Mouse (Mus musculus) CD4-positive, CD25-positive, alpha-beta regulatory T cell, adult 4 months (primary cell): Measurements from ENCODE around the gene Ormdl1. TPM values are rescaled to one million over a fixed set of nuclear protein-coding genes. Genes with fewer than 3 reads are reported as not detected.

Experiments
- polyA plus RNA-seq, 2 experiments: library from polyadenylated mRNA; unstranded; fragments of 100-300 nt; shearing (Covaris generic); gene quantifications; one replicate each; pipeline ENCODE4 v1.2.1; 2017

Ormdl1 gene
- polyA plus RNA-seq, 2 experiments from 2014 or later, result 64.5 to 73.5 TPM

Other genes with a start within 250 kb of the Ormdl1 start
- under 1 TPM in 1 of 2 experiments, not detected in 1; 0.23 TPM for gene Mstn, start 235.5 kb upstream of the Ormdl1 start, polyA plus RNA-seq
- not detected for gene 1700019A02Rik, start 109.5 kb upstream of the Ormdl1 start, polyA plus RNA-seq
- gene Pms1, start 77 bp upstream of the Ormdl1 start, polyA plus RNA-seq, result 10 to 100 TPM; 31.7 to 34.9 TPM
- 1 to 10 TPM in 1 of 2 experiments, not detected in 1; 6.5 TPM for gene Gm28778, start within 50 bp of the Ormdl1 start, polyA plus RNA-seq
- gene Osgepl1, start 16.5 kb downstream of the Ormdl1 start, polyA plus RNA-seq, result 10 to 100 TPM; 18.2 to 18.9 TPM
- gene Asdurf, start 55.5 kb downstream of the Ormdl1 start, polyA plus RNA-seq, result 10 to 100 TPM in 1 of 2 experiments, 1 to 10 TPM in 1; 8.9 to 11.2 TPM
- under 1 TPM; 0.52 to 0.98 TPM for gene Gm28551, start 55.6 kb downstream of the Ormdl1 start, polyA plus RNA-seq
- 10 to 100 TPM; 52.6 to 54.6 TPM for gene Asnsd1, start 55.7 kb downstream of the Ormdl1 start, polyA plus RNA-seq